Mouse (Mus musculus) C3H10T1/2 (cell line): ENCODE results near the gene Gm21891. TPM values are rescaled to one million over a fixed set of nuclear protein-coding genes. Genes with fewer than 3 reads are reported as not detected.

Source experiments
- polyA plus RNA-seq, 2 experiments: library from polyadenylated mRNA; unstranded; fragments of >200 nt; fragmentation: generic; extraction: Trizol; gene quantifications; one replicate each; pipeline ENCODE4 v1.2.1; 2012; ENCODE audit warnings: missing spikeins in 2 of 2

Gm21891 gene
- polyA plus RNA-seq: not detected

DNA sequence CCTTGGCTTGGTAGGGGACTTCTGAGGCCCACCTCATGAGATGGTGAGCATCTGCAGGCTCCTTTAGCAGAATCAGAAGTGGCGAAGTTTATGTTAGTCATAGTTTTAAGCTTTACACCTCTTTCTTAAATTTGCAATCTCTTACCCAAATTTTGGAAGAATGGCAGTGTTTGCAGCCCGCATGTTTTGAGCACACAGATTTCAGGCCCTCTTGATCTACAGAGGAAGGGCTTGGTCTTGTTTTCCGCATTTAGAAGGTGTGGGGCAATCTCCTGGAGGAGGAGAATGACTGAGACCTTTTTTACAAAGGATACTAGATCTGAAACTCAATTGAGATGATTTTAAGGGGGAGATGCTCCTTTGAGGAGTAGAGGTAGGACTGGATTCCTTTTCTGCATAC lies at the start of gene Gm21891:
TSS of gene Gm21891 (minus strand) at position 101 of the 400 bp plus-strand sequence.

DNA sequence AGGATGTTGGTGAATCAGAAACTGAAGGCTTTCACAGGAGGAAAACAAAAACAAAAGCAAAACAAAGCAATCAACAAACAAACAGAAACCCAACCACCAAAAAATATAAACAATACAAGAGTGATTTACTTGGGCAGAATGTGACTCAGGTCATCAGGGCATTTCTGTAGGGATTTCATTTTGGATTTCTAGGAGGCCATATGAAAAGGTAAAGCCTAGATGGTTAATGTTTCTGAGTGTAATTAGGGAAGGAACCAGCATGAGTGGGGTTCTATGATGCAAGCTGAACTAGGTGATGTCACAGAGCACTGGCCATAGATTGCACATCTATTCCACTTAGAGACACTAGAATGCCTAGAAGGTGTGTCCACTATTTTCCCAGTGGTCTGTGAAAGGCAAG lies 28.4 kb upstream of the Gm21891 start, which contains the start of gene Gm21425:
TSS of gene Gm21425 (plus strand) at position 301 of the 400 bp plus-strand sequence.

Other genes with a start within 250 kb of the Gm21891 start
- gene Gm20807, start 90.6 kb downstream of the Gm21891 start, polyA plus RNA-seq: not detected
- gene Gm21425, start 28.5 kb upstream of the Gm21891 start, polyA plus RNA-seq: not detected
- gene Gm21828, start 90.4 kb upstream of the Gm21891 start, polyA plus RNA-seq: not detected
- not detected for gene Gm21440, start 118.9 kb upstream of the Gm21891 start, polyA plus RNA-seq
- gene Gm21454, start 119.0 kb upstream of the Gm21891 start, polyA plus RNA-seq: not detected
- gene Gm21725, start 215.6 kb upstream of the Gm21891 start, polyA plus RNA-seq: not detected